Mouse (Mus musculus): Measurements from ENCODE around the gene Six2. TPM values are rescaled to one million over a fixed set of nuclear protein-coding genes. Genes with fewer than 3 reads are reported as not detected.
"Not testable (repeated sequence)": the region's sequence is repeated elsewhere in the genome, so short reads cannot be mapped to it uniquely, and the experiment has no call there.

The Six2 gene
- polyA plus RNA-seq, 1 experiment, result 0.68 TPM

GRCm38 (mm10) chr17:85690969-85691335, 2.9 kb upstream of the Six2 start:
- DNase-seq (ENCODE audit: extremely low spot score in 1 of 2, low spot score in 1 of 2), result no peak

GRCm38 (mm10) chr17:85690323-85690968, 2.4 kb upstream of the Six2 start:
- DNase-seq (ENCODE audit: extremely low spot score in 1 of 2, low spot score in 1 of 2), result no peak

- DNase-seq (ENCODE audit: extremely low spot score in 1 of 2, low spot score in 1 of 2), result no peak
Measured at GRCm38 (mm10) chr17:85689807-85690319, 1.8 kb upstream of the Six2 start.

- no peak for DNase-seq (ENCODE audit: extremely low spot score in 1 of 2, low spot score in 1 of 2)
Measured at GRCm38 (mm10) chr17:85688911-85689806, 1.1 kb upstream of the Six2 start.

GRCm38 (mm10) chr17:85687421-85688235, 446 bp downstream of the Six2 start:
- DNase-seq (ENCODE audit: extremely low spot score in 1 of 2, low spot score in 1 of 2), result no peak

- no peak for DNase-seq (ENCODE audit: extremely low spot score in 1 of 2, low spot score in 1 of 2)
Measured at GRCm38 (mm10) chr17:85686476-85687420, 1.3 kb downstream of the Six2 start.

GRCm38 (mm10) chr17:85685689-85686281, 2.3 kb downstream of the Six2 start:
- DNase-seq (ENCODE audit: extremely low spot score in 1 of 2, low spot score in 1 of 2), result no peak

- no peak for DNase-seq (ENCODE audit: extremely low spot score in 1 of 2, low spot score in 1 of 2)
Measured at GRCm38 (mm10) chr17:85684841-85685688, 3.0 kb downstream of the Six2 start.

GRCm38 (mm10) chr17:85684436-85684835, 3.6 kb downstream of the Six2 start:
- not testable (repeated sequence) for DNase-seq (ENCODE audit: extremely low spot score in 1 of 2, low spot score in 1 of 2)

GRCm38 (mm10) chr17:85683984-85684307, 4.1 kb downstream of the Six2 start:
- DNase-seq (ENCODE audit: extremely low spot score in 1 of 2, low spot score in 1 of 2), result no peak

- DNase-seq (ENCODE audit: extremely low spot score in 1 of 2, low spot score in 1 of 2), result no peak
Measured at GRCm38 (mm10) chr17:85683111-85683983, 4.7 kb downstream of the Six2 start.

- DNase-seq (ENCODE audit: extremely low spot score in 1 of 2, low spot score in 1 of 2), result no peak
Measured at GRCm38 (mm10) chr17:85682181-85682710, 5.8 kb downstream of the Six2 start.

- no peak for DNase-seq (ENCODE audit: extremely low spot score in 1 of 2, low spot score in 1 of 2)
Measured at GRCm38 (mm10) chr17:85681741-85682140, 6.3 kb downstream of the Six2 start.

- no peak for DNase-seq (ENCODE audit: extremely low spot score in 1 of 2, low spot score in 1 of 2)
Measured at GRCm38 (mm10) chr17:85680851-85681550, 7.1 kb downstream of the Six2 start.

GRCm38 (mm10) chr17:85680116-85680850, 7.8 kb downstream of the Six2 start:
- DNase-seq (ENCODE audit: extremely low spot score in 1 of 2, low spot score in 1 of 2), result no peak

- DNase-seq (ENCODE audit: extremely low spot score in 1 of 2, low spot score in 1 of 2), result no peak
Measured at GRCm38 (mm10) chr17:85679651-85680050, 8.4 kb downstream of the Six2 start.
